Mouse (Mus musculus) erythroblast, embryonic 14.5 days (primary cell): Measurements from ENCODE around the gene Gkn2. TPM values are rescaled to one million over a fixed set of nuclear protein-coding genes. Genes with fewer than 3 reads are reported as not detected.

Experiments
- H3K27me3 ChIP-seq: 2 replicates; pipeline ENCODE4 v1.6.1; 2012; ENCODE audit warnings: inconsistent platforms; ENCODE audit not compliant: control insufficient read depth
- H3K36me3 ChIP-seq: 2 replicates; pipeline ENCODE4 v1.6.1; 2012; ENCODE audit warnings: mild to moderate bottlenecking, inconsistent platforms; ENCODE audit not compliant: control insufficient read depth
- H3K4me1 ChIP-seq: 2 replicates; pipeline ENCODE4 v1.6.1; 2012; ENCODE audit warnings: inconsistent platforms; ENCODE audit not compliant: control insufficient read depth
- H3K4me3 ChIP-seq: replicated peaks from 2 replicates; pipeline ENCODE3; 2012; ENCODE audit warnings: moderate library complexity, mild to moderate bottlenecking, inconsistent platforms
- H3K9me3 ChIP-seq: 2 replicates; pipeline ENCODE4 v1.6.1; 2012; ENCODE audit warnings: low read length, inconsistent platforms, mixed read lengths; ENCODE audit not compliant: control insufficient read depth
- GATA1 ChIP-seq: IDR thresholded peaks from 2 replicates; pipeline ENCODE4 v1.6.1; 2012; ENCODE audit warnings: low read length, inconsistent platforms, mixed read lengths
- TAL1 ChIP-seq: IDR thresholded peaks from 3 replicates; pipeline ENCODE4 v1.6.1; 2012; ENCODE audit warnings: low read length, inconsistent platforms, mixed read lengths
- polyA plus RNA-seq: library from polyadenylated mRNA; stranded (reverse); fragments of >175 nt; gene quantifications from 2 replicates; pipeline ENCODE4 v1.2.3, GENCODE M21; 2012

Gene Gkn2
- polyA plus RNA-seq, 1 experiment: not detected

GRCm38 (mm10) chr6:87350829-87351228, 22.3 kb upstream of the Gkn2 start, which contains the start of gene Gkn1:
Gene Gkn1 (minus strand): TSS chr6:87350942.
- H3K9me3 ChIP-seq: no peaks in the 10 kb centered on the region
- H3K36me3 ChIP-seq: no peaks in the 10 kb centered on the region
- H3K4me3 ChIP-seq: no peak within 1 kb of the TSS
- TF ChIP-seq TAL1 (no peak), GATA1 (no peak)
- H3K4me1 ChIP-seq: peaks cover 3% of the 10 kb centered on the region; the same call in 1 of the 2 replicates
- H3K27me3 ChIP-seq: no peaks in the 10 kb centered on the region

- TF ChIP-seq TAL1: no peak
- Histone ChIP-seq H3K36me3 (no peaks in the 10 kb centered on the region), H3K4me3 (no peak overlapping the region), H3K9me3 (no peaks in the 10 kb centered on the region), H3K27me3 (no peaks in the 10 kb centered on the region), H3K4me1 (peaks cover 3% of the 10 kb centered on the region; the same call in 1 of the 2 replicates)
Observed at GRCm38 (mm10) chr6:87354441-87354840, 18.7 kb upstream of the Gkn2 start.

GRCm38 (mm10) chr6:87369223-87369622, 3.9 kb upstream of the Gkn2 start:
- 0 out of 2 replicates have a peak, but pooled peaks cover 2% of the 10 kb centered on the region for H3K27me3 ChIP-seq
- H3K9me3 ChIP-seq: no peaks in the 10 kb centered on the region
- H3K4me3 ChIP-seq: no peak overlapping the region
- TF ChIP-seq TAL1 (no peak), GATA1 (no peak)
- H3K4me1 ChIP-seq: no peaks in the 10 kb centered on the region
- no peaks in the 10 kb centered on the region for H3K36me3 ChIP-seq

- Histone ChIP-seq H3K27me3 (peaks cover 16% of the 10 kb centered on the region), H3K4me1 (no peaks in the 10 kb centered on the region; the same call in 1 of the 2 replicates), H3K9me3 (no peaks in the 10 kb centered on the region), H3K4me3 (no peak overlapping the region), H3K36me3 (no peaks in the 10 kb centered on the region)
- TF ChIP-seq TAL1 (no peak), GATA1 (no peak)
Observed at GRCm38 (mm10) chr6:87383926-87384691, 11.0 kb downstream of the Gkn2 start.

- TF ChIP-seq TAL1: no peak
- TF ChIP-seq GATA1: no peak
- H3K27me3 ChIP-seq: peaks cover 16% of the 10 kb centered on the region
- H3K4me3 ChIP-seq: no peak overlapping the region
- H3K4me1 ChIP-seq: peaks cover 2% of the 10 kb centered on the region
- H3K9me3 ChIP-seq: no peaks in the 10 kb centered on the region
- no peaks in the 10 kb centered on the region for H3K36me3 ChIP-seq
Observed at GRCm38 (mm10) chr6:87384761-87385160, 11.6 kb downstream of the Gkn2 start.

GRCm38 (mm10) chr6:87386203-87386602, 13.0 kb downstream of the Gkn2 start:
- H3K9me3 ChIP-seq: no peaks in the 10 kb centered on the region
- peaks cover 16% of the 10 kb centered on the region for H3K27me3 ChIP-seq
- no peaks in the 10 kb centered on the region for H3K36me3 ChIP-seq
- no peak for TF ChIP-seq TAL1
- no peak for TF ChIP-seq GATA1
- peaks cover 2% of the 10 kb centered on the region for H3K4me1 ChIP-seq
- no peak overlapping the region for H3K4me3 ChIP-seq

- no peaks in the 10 kb centered on the region for H3K9me3 ChIP-seq
- H3K4me3 ChIP-seq: no peak overlapping the region
- H3K27me3 ChIP-seq: peaks cover 16% of the 10 kb centered on the region
- no peaks in the 10 kb centered on the region for H3K36me3 ChIP-seq
- peaks cover 2% of the 10 kb centered on the region for H3K4me1 ChIP-seq
- TF ChIP-seq GATA1: no peak
- no peak for TF ChIP-seq TAL1
Observed at GRCm38 (mm10) chr6:87386681-87387080, 13.5 kb downstream of the Gkn2 start.

GRCm38 (mm10) chr6:87388877-87389276, 15.7 kb downstream of the Gkn2 start, which contains the start of gene Gkn3:
Gene Gkn3 (minus strand): TSS chr6:87388935.
- H3K4me1 ChIP-seq: peaks cover 2% of the 10 kb centered on the region
- H3K36me3 ChIP-seq: no peaks in the 10 kb centered on the region
- no peak within 1 kb of the TSS for H3K4me3 ChIP-seq
- H3K9me3 ChIP-seq: no peaks in the 10 kb centered on the region
- TF ChIP-seq TAL1 (no peak), GATA1 (no peak)
- peaks cover 6% of the 10 kb centered on the region for H3K27me3 ChIP-seq

- H3K9me3 ChIP-seq: no peaks in the 10 kb centered on the region
- TF ChIP-seq TAL1 (no peak), GATA1 (no peak)
- no peaks in the 10 kb centered on the region for H3K36me3 ChIP-seq
- no peaks in the 10 kb centered on the region; the same call in 1 of the 2 replicates for H3K27me3 ChIP-seq
- H3K4me1 ChIP-seq: peaks cover 2% of the 10 kb centered on the region
- H3K4me3 ChIP-seq: no peak overlapping the region
Observed at GRCm38 (mm10) chr6:87389455-87389989, 16.4 kb downstream of the Gkn2 start.
